Mouse (Mus musculus) liver, embryonic 13.5 days (tissue): Measurements from ENCODE around the gene Acacb. TPM values are rescaled to one million over a fixed set of nuclear protein-coding genes. Genes with fewer than 3 reads are reported as not detected.

ENCODE experiments used
- ATAC-seq: fragments of 200-750 bp; cut with Nextera tagmentation; 2 replicates; pipeline ENCODE4 v1.8.0; 2017; ENCODE audit warnings: low read depth, mild to moderate bottlenecking, moderate number of reproducible peaks, moderate library complexity
- DNase-seq: peaks from one replicate; pipeline ENCODE4 v3.0.0; 2022
- H3K27ac ChIP-seq: fragments of 300-500 bp; sonication (generic); 2 replicates; pipeline ENCODE4 v1.5.1; 2015; ENCODE audit warnings: moderate library complexity, mild to moderate bottlenecking, inconsistent platforms
- H3K27me3 ChIP-seq: fragments of 300-500 bp; sonication (generic); 2 replicates; pipeline ENCODE4 v1.6.1; 2015; ENCODE audit warnings: mild to moderate bottlenecking, inconsistent platforms
- H3K36me3 ChIP-seq: fragments of 300-500 bp; sonication (generic); 2 replicates; pipeline ENCODE4 v1.6.1; 2015; ENCODE audit warnings: mild to moderate bottlenecking, inconsistent platforms
- H3K4me1 ChIP-seq: fragments of 300-500 bp; sonication (generic); replicated peaks from 2 replicates; pipeline ENCODE4 v1.6.1; 2015; ENCODE audit warnings: inconsistent platforms
- H3K4me2 ChIP-seq: fragments of 300-500 bp; sonication (generic); 2 replicates; pipeline ENCODE4 v1.6.1; 2015; ENCODE audit warnings: inconsistent platforms, mild to moderate bottlenecking, moderate library complexity
- H3K4me3 ChIP-seq: fragments of 300-500 bp; sonication (generic); replicated peaks from 2 replicates; pipeline ENCODE4 v1.5.1; 2015; ENCODE audit warnings: mild to moderate bottlenecking, inconsistent platforms
- H3K9ac ChIP-seq: fragments of 300-500 bp; sonication (generic); 2 replicates; pipeline ENCODE4 v1.6.1; 2015; ENCODE audit warnings: mild to moderate bottlenecking, inconsistent platforms
- H3K9me3 ChIP-seq: fragments of 300-500 bp; sonication (generic); replicated peaks from 2 replicates; pipeline ENCODE4 v1.6.1; 2016; ENCODE audit warnings: inconsistent platforms
- WGBS: fragments of 180-500 bp; shearing (Covaris S2); methylation state at CpG from one replicate; pipeline ENCODE4 v1.1.7; 2015; ENCODE audit not compliant: insufficient replicate concordance; 5-methylcytosine and 5-hydroxymethylcytosine counted together
- polyA plus RNA-seq: library from polyadenylated mRNA; unstranded; fragments of >200 nt; fragmentation: Nextera tagmentation; extraction: Ambion mirVana; gene quantifications from 2 replicates; pipeline ENCODE4 v1.2.1, GENCODE M21; 2015

The Acacb gene
- polyA plus RNA-seq, 1 experiment from 2014 or later, result 0.56 TPM

GRCm38 (mm10) chr5:114137481-114138276 lies 8.7 kb upstream of the Acacb start:
- Histone ChIP-seq H3K27ac (no peak overlapping the region), H3K4me2 (no peak overlapping the region), H3K9ac (no peak overlapping the region), H3K4me3 (no peak overlapping the region), H3K9me3 (no peaks in the 10 kb centered on the region), H3K27me3 (no peaks in the 10 kb centered on the region), H3K36me3 (peaks cover 44% of the 10 kb centered on the region), H3K4me1 (peaks cover 31% of the 10 kb centered on the region)
- 83% methylated on average over 15 of the region's 15 CpGs for WGBS
- ATAC-seq, result no peak
- DNase-seq, result no peak

- Histone ChIP-seq H3K9me3 (no peaks in the 10 kb centered on the region), H3K4me1 (peaks cover 23% of the 10 kb centered on the region), H3K27me3 (no peaks in the 10 kb centered on the region), H3K4me2 (no peak overlapping the region), H3K4me3 (no peak overlapping the region), H3K36me3 (peaks cover 41% of the 10 kb centered on the region), H3K9ac (no peak overlapping the region), H3K27ac (no peak overlapping the region)
- DNase-seq, result no peak
- ATAC-seq, result no peak
- 78% methylated on average over 21 of the region's 21 CpGs for WGBS
Observed at GRCm38 (mm10) chr5:114138277-114139164, 7.8 kb upstream of the Acacb start.

- Histone ChIP-seq H3K9ac (no peak overlapping the region), H3K27ac (no peak overlapping the region), H3K27me3 (no peaks in the 10 kb centered on the region), H3K4me1 (peaks cover 17% of the 10 kb centered on the region), H3K9me3 (no peaks in the 10 kb centered on the region), H3K4me3 (no peak overlapping the region), H3K4me2 (no peak overlapping the region), H3K36me3 (peaks cover 41% of the 10 kb centered on the region)
- DNase-seq (no peak), ATAC-seq (peak; percentile 58)
- 66% methylated on average over 9 of the region's 9 CpGs for WGBS
Observed at GRCm38 (mm10) chr5:114139175-114139574, 7.2 kb upstream of the Acacb start.

- no peak overlapping the region for H3K4me3 ChIP-seq
- WGBS, result 70% methylated on average over 14 of the region's 14 CpGs
- no peaks in the 10 kb centered on the region for H3K36me3 ChIP-seq
- H3K27ac ChIP-seq, result no peak overlapping the region
- H3K9me3 ChIP-seq, result no peaks in the 10 kb centered on the region
- H3K27me3 ChIP-seq, result no peaks in the 10 kb centered on the region
- H3K9ac ChIP-seq, result no peak overlapping the region
- no peak for DNase-seq
- H3K4me2 ChIP-seq, result no peak overlapping the region
- H3K4me1 ChIP-seq, result peaks cover 12% of the 10 kb centered on the region
- no peak for ATAC-seq
Observed at GRCm38 (mm10) chr5:114147043-114147972, 973 bp downstream of the Acacb start.

GRCm38 (mm10) chr5:114152359-114153092 lies 6.2 kb downstream of the Acacb start:
- Histone ChIP-seq H3K4me1 (peaks cover 10% of the 10 kb centered on the region), H3K27ac (no peak overlapping the region), H3K4me3 (no peak overlapping the region), H3K9me3 (no peaks in the 10 kb centered on the region), H3K36me3 (no peaks in the 10 kb centered on the region), H3K9ac (no peak overlapping the region), H3K27me3 (no peaks in the 10 kb centered on the region), H3K4me2 (no peak overlapping the region)
- DNase-seq (no peak), ATAC-seq (no peak)
- WGBS, result 68% methylated on average over 12 of the region's 12 CpGs

- 9% methylated on average over 12 of the region's 12 CpGs for WGBS
Observed at GRCm38 (mm10) chr5:114153490-114153889, 7.2 kb downstream of the Acacb start.

GRCm38 (mm10) chr5:114154765-114155164 lies 8.4 kb downstream of the Acacb start:
- no peak overlapping the region for H3K27ac ChIP-seq
- DNase-seq, result no peak

More at GRCm38 (mm10) chr5:114153490-114153889, 7.2 kb downstream of the Acacb start:
- no peak for ATAC-seq
- peaks cover 10% of the 10 kb centered on the region for H3K4me1 ChIP-seq
- no peaks in the 10 kb centered on the region for H3K27me3 ChIP-seq
- DNase-seq, result peak; percentile 10
- H3K36me3 ChIP-seq, result no peaks in the 10 kb centered on the region
- no peak overlapping the region for H3K9ac ChIP-seq
- H3K4me3 ChIP-seq, result peak overlapping the region; percentile 27; the same call in 1 of the 2 replicates
- no peaks in the 10 kb centered on the region for H3K9me3 ChIP-seq
- H3K27ac ChIP-seq, result no peak overlapping the region
- H3K4me2 ChIP-seq, result peak overlapping the region; percentile 39; the same call in 1 of the 2 replicates

GRCm38 (mm10) chr5:114155168-114155933 lies 9.0 kb downstream of the Acacb start:
- ATAC-seq, result no peak
- DNase-seq, result no peak

More at GRCm38 (mm10) chr5:114154765-114155164, 8.4 kb downstream of the Acacb start:
- Histone ChIP-seq H3K36me3 (no peaks in the 10 kb centered on the region), H3K4me1 (peaks cover 10% of the 10 kb centered on the region), H3K9ac (no peak overlapping the region), H3K9me3 (no peaks in the 10 kb centered on the region), H3K4me2 (no peak overlapping the region), H3K27me3 (no peaks in the 10 kb centered on the region), H3K4me3 (no peak overlapping the region)
- WGBS, result 60% methylated on average over 5 of the region's 5 CpGs
- no peak for ATAC-seq

GRCm38 (mm10) chr5:114157236-114157635 lies 10.9 kb downstream of the Acacb start:
- Histone ChIP-seq H3K27me3 (no peaks in the 10 kb centered on the region), H3K9me3 (no peaks in the 10 kb centered on the region), H3K9ac (no peak overlapping the region), H3K36me3 (no peaks in the 10 kb centered on the region), H3K4me1 (peaks cover 4% of the 10 kb centered on the region), H3K4me3 (no peak overlapping the region), H3K27ac (no peak overlapping the region), H3K4me2 (no peak overlapping the region)
- 48% methylated on average over 7 of the region's 7 CpGs for WGBS
- DNase-seq (no peak), ATAC-seq (no peak)

More at GRCm38 (mm10) chr5:114155168-114155933, 9.0 kb downstream of the Acacb start:
- peaks cover 10% of the 10 kb centered on the region for H3K4me1 ChIP-seq
- H3K9me3 ChIP-seq, result no peaks in the 10 kb centered on the region
- no peak overlapping the region for H3K4me3 ChIP-seq
- WGBS, result 50% methylated on average over 9 of the region's 9 CpGs
- H3K4me2 ChIP-seq, result no peak overlapping the region
- no peak overlapping the region for H3K27ac ChIP-seq
- H3K36me3 ChIP-seq, result no peaks in the 10 kb centered on the region
- H3K27me3 ChIP-seq, result no peaks in the 10 kb centered on the region
- no peak overlapping the region for H3K9ac ChIP-seq

GRCm38 (mm10) chr5:114161424-114161823 lies 15.1 kb downstream of the Acacb start:
- DNase-seq (no peak), ATAC-seq (no peak)
- H3K4me1 ChIP-seq, result no peaks in the 10 kb centered on the region
- H3K9me3 ChIP-seq, result no peaks in the 10 kb centered on the region
- peaks cover 4% of the 10 kb centered on the region; the same call in 1 of the 2 replicates for H3K27me3 ChIP-seq
- H3K36me3 ChIP-seq, result no peaks in the 10 kb centered on the region
- no peak overlapping the region for H3K4me2 ChIP-seq
- no peak overlapping the region for H3K4me3 ChIP-seq
- 65% methylated on average over 6 of the region's 6 CpGs for WGBS
- H3K9ac ChIP-seq, result no peak overlapping the region
- H3K27ac ChIP-seq, result no peak overlapping the region
